Mouse (Mus musculus) urinary bladder, postnatal 25 days (tissue): ENCODE results near the gene Esr2.

Experiments
- DNase-seq: peaks from one replicate; pipeline ENCODE4 v3.0.0; 2022; ENCODE audit warnings: low spot score

The Esr2 gene

GRCm38 (mm10) chr12:76085956-76086905 lies 90.8 kb downstream of the Esr2 start:
- no peak for DNase-seq

- no peak for DNase-seq
These were observed 92.0 kb downstream of the Esr2 start for GRCm38 (mm10) chr12:76085066-76085465.

- DNase-seq = no peak
These were observed 95.4 kb downstream of the Esr2 start for GRCm38 (mm10) chr12:76081557-76082211.

GRCm38 (mm10) chr12:76080876-76081556 lies 96.0 kb downstream of the Esr2 start:
- no peak for DNase-seq

GRCm38 (mm10) chr12:76073981-76074380 lies 103.1 kb downstream of the Esr2 start:
- DNase-seq = no peak

GRCm38 (mm10) chr12:76073066-76073826 lies 103.8 kb downstream of the Esr2 start:
- no peak for DNase-seq

GRCm38 (mm10) chr12:76071935-76072849 lies 104.9 kb downstream of the Esr2 start:
- DNase-seq = no peak
